Mouse (Mus musculus) thymus, postnatal 0 days (tissue): ENCODE data around the gene Rbms1. TPM values are rescaled to one million over a fixed set of nuclear protein-coding genes. Genes with fewer than 3 reads are reported as not detected.
A peak's percentile ranks its signal among the peaks of the same experiment; 100 is the strongest.

Experiments
- DNase-seq: peaks from one replicate; pipeline ENCODE4 v3.0.0-alpha.2; 2015; ENCODE audit warnings: low spot score
- polyA plus RNA-seq: library from polyadenylated mRNA; unstranded; fragments of >200 nt; fragmentation: Nextera tagmentation; extraction: Ambion mirVana; gene quantifications from 2 replicates; pipeline ENCODE4 v1.2.1, GENCODE M21; 2015

The Rbms1 gene
- polyA plus RNA-seq, 1 experiment from 2014 or later, result 76.9 TPM

DNA sequence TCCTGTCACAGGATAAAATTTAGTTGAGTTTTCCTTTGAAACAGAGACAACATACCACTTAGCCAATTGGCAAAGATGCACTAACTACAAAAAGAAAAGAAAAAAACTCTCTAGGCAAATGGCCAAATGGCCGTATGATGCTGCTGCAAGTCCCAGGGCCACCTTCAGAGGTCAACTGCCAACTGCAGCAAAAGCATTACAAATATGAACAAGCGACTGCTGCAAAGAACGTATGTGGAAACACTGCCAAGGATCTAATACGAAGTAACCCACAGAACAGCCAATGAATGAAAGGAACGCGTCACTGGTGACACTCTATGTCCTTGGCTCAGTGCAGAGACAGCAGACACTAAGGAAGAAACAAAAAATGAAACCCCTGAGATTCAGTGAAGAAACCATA lies 148.2 kb downstream of the Rbms1 start:
- DNase-seq, result no peak

GRCm38 (mm10) chr2:60812949-60813348 lies 150.0 kb downstream of the Rbms1 start:
- no peak for DNase-seq

DNA sequence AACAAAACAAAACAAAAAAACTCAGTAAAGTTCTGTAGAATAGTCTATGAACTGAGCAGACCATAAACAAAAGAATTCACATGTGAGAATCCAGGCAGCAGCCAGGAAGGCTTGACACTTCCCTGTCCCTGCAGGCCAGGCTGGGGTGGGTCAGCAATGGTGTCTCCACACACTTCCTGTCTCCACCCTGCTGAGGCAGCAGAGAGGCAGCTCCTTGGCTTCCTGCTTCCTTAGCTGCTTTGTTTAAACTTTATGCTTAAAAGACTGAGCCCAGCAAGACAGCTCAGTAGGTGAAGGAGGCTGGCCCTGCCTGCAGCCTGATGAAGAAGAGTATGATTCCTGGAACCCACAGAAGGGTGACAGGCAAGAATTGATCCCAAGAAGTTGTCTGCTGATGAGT lies 152.4 kb downstream of the Rbms1 start:
- DNase-seq, result peak; percentile 70

GRCm38 (mm10) chr2:60809441-60809921 lies 153.5 kb downstream of the Rbms1 start:
- DNase-seq, result peak; percentile 20

- DNase-seq, result no peak
These were observed 154.2 kb downstream of the Rbms1 start for GRCm38 (mm10) chr2:60808822-60809221.

- DNase-seq, result no peak
These were observed 155.4 kb downstream of the Rbms1 start for GRCm38 (mm10) chr2:60807341-60808195.

DNA sequence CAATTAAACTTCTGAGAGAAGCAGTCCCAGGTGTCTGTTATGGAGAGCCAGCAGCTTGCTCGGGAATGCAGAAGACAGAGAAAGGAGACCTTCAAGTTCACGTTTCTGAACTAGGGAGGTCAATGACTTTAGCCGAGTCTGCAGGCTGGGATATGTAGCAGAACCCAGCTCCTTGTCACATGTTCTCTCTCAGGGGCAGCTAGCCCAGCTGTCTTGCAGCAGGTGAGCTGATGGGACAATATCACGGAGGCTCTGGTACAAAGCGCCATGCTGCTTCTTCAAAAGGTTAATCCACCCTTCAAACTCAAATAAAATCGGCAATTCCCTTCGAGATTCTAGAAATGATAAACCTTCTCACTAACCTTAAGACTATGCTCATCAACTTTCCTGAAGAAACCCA lies 158.2 kb downstream of the Rbms1 start:
- DNase-seq, result no peak

DNA sequence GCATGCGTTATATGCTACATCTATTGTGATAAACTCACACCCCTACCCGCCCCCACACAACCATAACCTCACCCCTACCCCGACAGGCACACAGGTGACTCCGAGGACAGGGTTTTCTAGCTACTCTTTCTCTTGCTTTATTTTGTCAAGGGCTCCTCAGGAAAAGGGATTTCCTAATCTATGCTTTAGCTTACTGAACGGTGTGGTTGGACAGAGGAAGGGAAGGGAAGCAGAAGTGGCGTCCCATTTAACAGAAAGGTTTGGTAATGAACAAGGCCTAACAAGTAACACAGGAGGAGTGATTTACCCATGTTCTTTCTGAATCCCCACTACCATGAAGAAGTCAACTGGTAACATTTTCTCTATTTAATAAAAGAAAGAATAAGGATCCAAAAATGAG lies 159.6 kb downstream of the Rbms1 start:
- DNase-seq, result no peak

- DNase-seq, result no peak
These were observed 160.2 kb downstream of the Rbms1 start for GRCm38 (mm10) chr2:60802828-60803227.

GRCm38 (mm10) chr2:60802191-60802590 lies 160.8 kb downstream of the Rbms1 start:
- DNase-seq, result no peak

DNA sequence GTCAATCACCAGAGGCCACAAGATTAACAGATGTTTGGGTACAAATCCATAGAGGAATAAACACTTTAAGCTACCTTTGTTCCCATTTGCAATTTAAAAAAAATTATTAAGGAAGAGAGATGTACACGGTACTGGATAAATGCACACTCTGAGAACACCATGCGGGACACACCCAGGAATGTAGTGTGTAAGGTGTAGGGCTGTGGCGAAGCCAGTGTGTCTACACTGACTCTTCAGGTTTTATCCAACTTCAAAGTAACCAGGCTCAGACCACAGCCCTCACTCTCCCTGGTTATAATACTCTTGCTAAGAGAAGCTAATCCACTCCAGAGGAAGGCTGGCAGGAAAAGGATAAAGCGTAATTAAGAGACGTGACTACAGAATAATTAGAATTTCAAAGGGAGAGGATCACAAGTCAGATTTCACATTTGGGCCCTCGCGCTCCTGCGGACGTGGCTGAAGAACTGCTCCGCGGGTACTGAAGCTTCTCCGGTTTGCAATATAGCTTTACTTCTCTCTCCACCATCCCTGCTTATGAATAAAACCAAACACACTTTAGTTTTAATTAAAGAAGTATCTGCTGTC lies 161.3 kb downstream of the Rbms1 start:
- DNase-seq, result no peak

DNA sequence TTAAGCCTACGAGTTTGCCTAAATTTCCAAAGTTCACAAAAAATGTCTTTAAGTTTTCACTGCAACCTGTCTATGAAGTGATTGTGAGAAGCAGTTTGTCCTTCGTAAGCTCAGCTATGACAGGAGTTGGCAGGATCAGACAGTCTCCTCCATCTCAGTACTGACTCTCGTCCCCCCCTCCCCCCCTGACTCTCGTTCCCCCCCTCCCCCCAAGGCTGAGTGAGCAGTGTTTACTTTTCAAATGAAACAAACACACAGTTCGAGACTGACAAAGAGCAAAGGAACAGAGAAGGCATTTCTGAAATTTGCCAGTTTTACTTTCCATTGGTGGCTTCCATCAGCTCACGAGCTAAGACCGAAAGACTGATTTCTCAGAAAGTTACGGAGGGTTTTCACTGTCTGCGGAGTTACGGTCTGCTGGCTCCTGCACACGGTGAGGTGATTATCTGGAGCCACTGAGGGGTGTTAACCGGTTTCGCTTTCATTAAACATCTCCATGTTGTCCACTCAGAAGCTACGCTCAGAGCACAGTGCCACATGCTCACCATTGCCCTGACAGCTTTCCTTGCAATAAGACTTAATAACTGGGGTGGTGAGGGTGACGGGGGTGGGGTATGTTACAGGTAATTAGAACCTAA lies 162.0 kb downstream of the Rbms1 start:
- DNase-seq, result no peak

GRCm38 (mm10) chr2:60799816-60800215 lies 163.2 kb downstream of the Rbms1 start:
- DNase-seq, result no peak

DNA sequence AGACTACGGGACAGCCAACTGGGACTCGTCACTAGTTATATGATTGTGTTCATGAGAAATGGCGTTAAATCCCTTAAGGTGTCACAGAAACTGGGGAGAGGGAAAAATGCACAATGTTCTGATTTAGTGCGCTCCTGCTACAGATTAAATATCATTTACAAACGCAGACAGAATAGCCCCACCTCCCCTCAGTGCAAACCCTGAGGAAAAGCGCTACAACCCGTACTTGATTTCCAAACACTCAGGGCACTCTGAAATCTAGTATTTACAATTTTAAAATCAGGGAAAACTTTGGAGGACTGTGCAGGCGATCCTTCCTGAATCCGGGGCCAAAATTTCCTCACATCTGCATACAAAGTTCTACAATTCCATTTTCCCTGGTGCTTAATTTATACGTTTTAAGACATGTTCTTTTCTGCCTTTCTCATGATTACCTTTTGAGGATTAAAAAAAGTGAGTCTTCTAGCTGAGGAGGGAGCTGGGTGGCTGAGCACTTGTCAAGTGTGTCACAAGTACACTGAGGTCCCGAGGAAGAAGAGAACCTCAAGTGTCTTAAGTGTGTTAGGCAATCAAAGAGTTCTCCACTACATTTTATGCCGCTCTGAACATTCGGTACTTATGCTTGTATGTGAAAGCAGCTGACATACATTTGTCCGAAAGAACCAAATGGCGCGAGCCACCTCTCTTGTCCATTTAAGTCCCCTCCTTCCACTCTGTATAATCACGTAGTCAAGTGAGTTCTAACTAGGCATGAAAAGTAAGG lies 164.0 kb downstream of the Rbms1 start:
- DNase-seq, result no peak

DNA sequence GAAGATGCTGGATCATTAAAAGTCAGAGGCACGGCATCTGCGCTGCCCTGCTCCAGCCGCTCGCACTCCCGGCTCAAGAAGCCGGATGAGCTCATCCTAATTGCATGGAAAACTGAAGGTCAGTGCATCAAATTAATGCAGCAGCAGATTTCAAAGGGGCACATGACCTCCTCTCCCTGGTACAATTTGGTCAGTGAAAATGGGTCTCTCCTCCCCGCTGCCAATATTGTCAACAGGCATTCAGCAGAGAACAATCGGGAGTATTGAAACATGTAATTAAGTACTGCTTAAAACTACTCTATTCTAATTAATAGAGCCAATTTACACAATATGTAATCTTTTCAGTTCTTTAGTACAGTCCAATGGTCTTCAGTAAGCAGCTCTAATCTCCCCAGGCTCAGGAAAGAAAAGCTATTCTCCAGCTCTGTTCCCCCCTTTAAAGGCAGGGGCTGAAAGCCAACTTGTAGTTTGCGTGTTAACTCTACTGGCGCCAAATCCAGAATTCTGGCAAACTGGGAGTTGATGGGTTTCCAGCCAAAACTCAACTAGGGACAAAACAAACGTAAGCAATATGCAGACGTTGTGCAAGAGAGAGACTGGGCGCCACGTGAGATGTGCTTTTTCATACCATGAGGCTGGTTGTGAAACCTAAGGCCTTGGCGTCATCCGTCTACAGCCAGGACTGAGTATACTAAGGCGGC lies 165.9 kb downstream of the Rbms1 start:
- no peak for DNase-seq

DNA sequence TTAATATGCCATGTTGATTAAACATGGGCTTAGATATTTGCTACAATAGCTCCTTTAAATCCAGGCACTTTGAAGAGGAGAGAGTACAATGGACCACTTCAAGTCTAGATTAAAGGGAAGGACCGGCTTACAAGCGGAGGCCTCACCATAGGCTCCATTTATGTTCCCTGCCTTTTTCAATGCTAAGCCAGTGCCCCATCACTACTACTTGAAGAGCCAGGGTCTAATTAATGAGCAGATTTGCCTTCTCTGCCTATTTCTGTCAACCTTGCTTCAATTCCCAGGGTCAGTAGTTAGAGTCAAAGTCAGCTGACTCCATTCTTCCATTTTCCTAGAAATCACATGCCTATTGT lies 166.4 kb downstream of the Rbms1 start:
- no peak for DNase-seq

DNA sequence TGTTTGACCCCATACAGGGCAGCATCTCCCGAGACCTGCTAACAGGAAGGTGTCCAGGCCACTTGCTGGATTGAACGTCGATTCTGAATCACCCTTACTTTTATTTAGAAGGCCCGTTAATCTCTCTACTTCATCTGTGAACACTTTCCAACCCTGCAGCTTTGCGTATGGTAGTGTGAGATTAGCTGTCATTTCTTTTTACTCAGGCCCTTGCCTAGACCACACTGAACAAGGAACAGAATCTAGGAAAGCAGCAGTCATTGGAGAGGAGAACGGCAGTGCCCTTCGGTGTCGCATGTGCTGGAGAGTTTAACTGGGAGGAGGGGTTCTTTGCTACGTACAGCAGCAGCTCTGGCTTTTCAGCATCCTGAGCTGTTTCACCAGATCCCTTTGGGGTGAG lies 167.1 kb downstream of the Rbms1 start:
- no peak for DNase-seq

- DNase-seq, result no peak
These were observed 170.5 kb downstream of the Rbms1 start for GRCm38 (mm10) chr2:60792506-60792905.

GRCm38 (mm10) chr2:60789126-60789525 lies 173.9 kb downstream of the Rbms1 start:
- DNase-seq, result no peak

- no peak for DNase-seq
These were observed 174.7 kb downstream of the Rbms1 start for GRCm38 (mm10) chr2:60788173-60788908.
